Comparison of ENCODE assay signal across 8 mouse cellular contexts in the genomic region with DNA sequence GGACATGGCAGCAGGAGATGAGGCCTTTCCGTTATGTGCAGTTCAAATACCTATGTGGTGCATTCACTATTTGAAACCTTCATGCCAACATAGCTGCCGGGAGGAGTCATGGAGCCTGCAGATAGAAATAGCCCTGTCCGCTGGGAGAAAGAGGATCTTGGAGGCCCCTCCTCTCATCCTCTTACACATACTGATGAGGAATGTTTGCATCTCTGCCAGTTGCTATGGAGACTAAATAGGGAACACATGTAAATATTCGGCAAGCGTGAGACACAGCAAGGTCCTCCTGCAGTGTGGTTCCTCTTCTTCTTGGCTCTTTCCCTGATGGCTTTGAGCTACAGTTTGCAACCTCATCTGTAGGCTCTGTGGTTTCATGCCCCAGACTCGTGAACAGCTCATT. TPM values are rescaled to one million over a fixed set of nuclear protein-coding genes. Genes with fewer than 3 reads are reported as not detected.
DNase-seq lines count a peak whose midpoint lies in the region; ATAC-seq and TF ChIP-seq lines count a peak whose summit lies in the region.

No protein-coding gene starts in this region.

- H3K9ac ChIP-seq in midbrain, embryonic 12.5 days (replicated peaks), result no peak overlapping the region

- peaks cover 13% of the 10 kb centered on the region for H3K4me1 ChIP-seq in midbrain, embryonic 12.5 days

- intact Hi-C loops in gastrocnemius, adult 2 months (cut with DNase I), result no loop called here

- H3K36me3 ChIP-seq in midbrain, embryonic 12.5 days, result no peaks in the 10 kb centered on the region

- TF ChIP-seq CTCF in gastrocnemius, adult 2 months (IDR thresholded peaks at IDR 0.05), result no peak

- no peaks in the 10 kb centered on the region for H3K27me3 ChIP-seq in midbrain, embryonic 12.5 days

- H3K4me3 ChIP-seq in gastrocnemius, adult 2 months, result no peak overlapping the region
- no peak overlapping the region for H3K4me3 ChIP-seq in midbrain, embryonic 12.5 days

- ATAC-seq in midbrain, embryonic 12.5 days (ENCODE audit: low FRiP score, low read depth), result peak; percentile 80

- no peak overlapping the region for H3K4me2 ChIP-seq in midbrain, embryonic 12.5 days (replicated peaks)

- WGBS in midbrain, embryonic 12.5 days, result 31% methylated on average over 6 of the region's 6 CpGs

- no peaks in the 10 kb centered on the region for H3K9me3 ChIP-seq in midbrain, embryonic 12.5 days

- no peak overlapping the region for H3K27ac ChIP-seq in gastrocnemius, adult 2 months
- no peak overlapping the region for H3K27ac ChIP-seq in midbrain, embryonic 12.5 days (replicated peaks)

- peak; percentile 54 for DNase-seq in gastrocnemius, adult 2 months
- no peak for DNase-seq in gastrocnemius, postnatal 10 days
- DNase-seq in brain, adult 2 months (ENCODE audit: low read depth, low spot score), result peak; percentile 82
- peak; percentile 35 to 71 for DNase-seq in heart, adult 18-20 months
- DNase-seq in left cerebral cortex, adult 9 months (ENCODE audit: low spot score in 2 of 2), result peak; percentile 42 to 73
- DNase-seq in cerebellum, postnatal 14 days, result no peak
- DNase-seq in c-Kit-positive CD71-positive TER-119-positive erythroid progenitor cells, embryonic 14.5 days (ENCODE audit: low spot score), result no peak

RNA-seq across cellular contexts. Expression of gene Cd44, which starts 42.5 kb away (rescaled TPM):
- 1 to 10 TPM; 4.1 to 6.1 TPM for total RNA-seq in gastrocnemius, adult 2 months (2021)
- 10 to 100 TPM; 25.0 to 39.2 TPM for total RNA-seq in gastrocnemius, postnatal 10 days (2021)
- 1 to 10 TPM; 8.9 to 9.8 TPM for total RNA-seq in heart, adult 18-20 months (2021)
- 3.0 TPM in 2 replicates for polyA plus RNA-seq in midbrain, embryonic 12.5 days (2016; fragmentation: Nextera tagmentation; extraction: Ambion mirVana)

Comparison
In these comparisons a context has a peak if more than half of its experiments do, and no peak if none do; other contexts are left out.
1. DNase-seq: peak in gastrocnemius, adult 2 months (single experiment), brain, adult 2 months (single experiment), heart, adult 18-20 months (2 of 2) and left cerebral cortex, adult 9 months (2 of 2); none in gastrocnemius, postnatal 10 days (single experiment), cerebellum, postnatal 14 days (0 of 2) and c-Kit-positive CD71-positive TER-119-positive erythroid progenitor cells, embryonic 14.5 days (single experiment).